Mouse (Mus musculus): ENCODE measurements at regions not wholly inside any gene's neighbourhood (a gene's known extent, or its start where the extent isn't known, plus 50 kb on each side); places are given as distances from the start of the nearest gene placed in this dataset.
"Not testable (repeated sequence)": the region's sequence is repeated elsewhere in the genome, so short reads cannot be mapped to it uniquely, and the experiment has no call there.

GRCm38 (mm10) chr13:75439170-75439569 is 267.4 kb upstream of the Ell2 start:
- H3K4me3 ChIP-seq (ENCODE audit: low read length) = no peak overlapping the region
- H3K4me2 ChIP-seq (ENCODE audit: low read depth, low read length) = no peak overlapping the region
- H3K36me3 ChIP-seq (ENCODE audit: insufficient read depth, low read length) = no peaks in the 10 kb centered on the region
- no peaks in the 10 kb centered on the region for H3K4me1 ChIP-seq (ENCODE audit: insufficient read depth, low read length)
- WGBS = 66% methylated on average over 2 of the region's 2 CpGs
- TF ChIP-seq CTCF (IDR thresholded peaks at IDR 0.05; ENCODE audit: low read depth) = no peak
- H3K9me3 ChIP-seq (ENCODE audit: low read length) = no peaks in the 10 kb centered on the region
- no peak for DNase-seq (ENCODE audit: low spot score)
- no peak overlapping the region for H3K27ac ChIP-seq
- no peaks in the 10 kb centered on the region for H3K27me3 ChIP-seq (ENCODE audit: insufficient read depth, low read length)
- no peak overlapping the region for H3K9ac ChIP-seq (replicated peaks; ENCODE audit: low read length)
- ATAC-seq = no peak

GRCm38 (mm10) chr13:75440051-75440450 is 266.5 kb upstream of the Ell2 start:
- no peaks in the 10 kb centered on the region for H3K36me3 ChIP-seq (ENCODE audit: insufficient read depth, low read length)
- no peak for TF ChIP-seq CTCF (IDR thresholded peaks at IDR 0.05; ENCODE audit: low read depth)
- no peak overlapping the region for H3K4me2 ChIP-seq (ENCODE audit: low read depth, low read length)
- no peak overlapping the region for H3K4me3 ChIP-seq (ENCODE audit: low read length)
- ATAC-seq (no peak), DNase-seq (ENCODE audit: low spot score) (no peak)
- no peaks in the 10 kb centered on the region for H3K9me3 ChIP-seq (ENCODE audit: low read length)
- WGBS = 93% methylated on average over 6 of the region's 6 CpGs
- no peak overlapping the region for H3K9ac ChIP-seq (replicated peaks; ENCODE audit: low read length)
- no peaks in the 10 kb centered on the region for H3K4me1 ChIP-seq (ENCODE audit: insufficient read depth, low read length)
- no peak overlapping the region for H3K27ac ChIP-seq
- H3K27me3 ChIP-seq (ENCODE audit: insufficient read depth, low read length) = no peaks in the 10 kb centered on the region

GRCm38 (mm10) chr13:75460335-75460878 is 246.2 kb upstream of the Ell2 start:
- WGBS = 60% methylated on average over 1 of the region's 1 CpGs
- H3K27ac ChIP-seq = no peak overlapping the region
- no peak overlapping the region for H3K4me3 ChIP-seq (ENCODE audit: low read length)
- no peak overlapping the region for H3K4me2 ChIP-seq (ENCODE audit: low read depth, low read length)
- ATAC-seq (no peak), DNase-seq (ENCODE audit: low spot score) (no peak)
- no peaks in the 10 kb centered on the region for H3K27me3 ChIP-seq (ENCODE audit: insufficient read depth, low read length)
- no peaks in the 10 kb centered on the region for H3K36me3 ChIP-seq (ENCODE audit: insufficient read depth, low read length)
- TF ChIP-seq CTCF (IDR thresholded peaks at IDR 0.05; ENCODE audit: low read depth) = no peak
- H3K4me1 ChIP-seq (ENCODE audit: insufficient read depth, low read length) = no peaks in the 10 kb centered on the region
- H3K9ac ChIP-seq (replicated peaks; ENCODE audit: low read length) = no peak overlapping the region
- H3K9me3 ChIP-seq (ENCODE audit: low read length) = no peaks in the 10 kb centered on the region

GRCm38 (mm10) chr13:75461273-75461672 is 245.3 kb upstream of the Ell2 start:
- Histone ChIP-seq H3K4me3 (ENCODE audit: low read length) (no peak overlapping the region), H3K9ac (replicated peaks; ENCODE audit: low read length) (no peak overlapping the region), H3K4me2 (ENCODE audit: low read depth, low read length) (no peak overlapping the region), H3K27ac (no peak overlapping the region), H3K9me3 (ENCODE audit: low read length) (no peaks in the 10 kb centered on the region), H3K4me1 (ENCODE audit: insufficient read depth, low read length) (no peaks in the 10 kb centered on the region), H3K36me3 (ENCODE audit: insufficient read depth, low read length) (no peaks in the 10 kb centered on the region), H3K27me3 (ENCODE audit: insufficient read depth, low read length) (no peaks in the 10 kb centered on the region)
- ATAC-seq (no peak), DNase-seq (ENCODE audit: low spot score) (no peak)
- 74% methylated on average over 2 of the region's 2 CpGs for WGBS
- TF ChIP-seq CTCF (IDR thresholded peaks at IDR 0.05; ENCODE audit: low read depth) = no peak

- H3K27ac ChIP-seq = no peak overlapping the region
- H3K4me2 ChIP-seq (ENCODE audit: low read depth, low read length) = no peak overlapping the region
- no peak for TF ChIP-seq CTCF (IDR thresholded peaks at IDR 0.05; ENCODE audit: low read depth)
- WGBS = 94% methylated on average over 2 of the region's 2 CpGs
- DNase-seq (ENCODE audit: low spot score) (no peak), ATAC-seq (no peak)
- no peaks in the 10 kb centered on the region for H3K27me3 ChIP-seq (ENCODE audit: insufficient read depth, low read length)
- H3K9me3 ChIP-seq (ENCODE audit: low read length) = no peaks in the 10 kb centered on the region
- no peaks in the 10 kb centered on the region for H3K36me3 ChIP-seq (ENCODE audit: insufficient read depth, low read length)
- no peaks in the 10 kb centered on the region for H3K4me1 ChIP-seq (ENCODE audit: insufficient read depth, low read length)
- H3K4me3 ChIP-seq (ENCODE audit: low read length) = no peak overlapping the region
- no peak overlapping the region for H3K9ac ChIP-seq (replicated peaks; ENCODE audit: low read length)
Measured at GRCm38 (mm10) chr13:75467225-75467624, 239.3 kb upstream of the Ell2 start.

GRCm38 (mm10) chr13:75475828-75476597 is 230.5 kb upstream of the Ell2 start:
- Histone ChIP-seq H3K9me3 (ENCODE audit: low read length) (no peaks in the 10 kb centered on the region), H3K36me3 (ENCODE audit: insufficient read depth, low read length) (no peaks in the 10 kb centered on the region), H3K27me3 (ENCODE audit: insufficient read depth, low read length) (no peaks in the 10 kb centered on the region), H3K4me3 (ENCODE audit: low read length) (no peak overlapping the region), H3K4me2 (ENCODE audit: low read depth, low read length) (no peak overlapping the region), H3K4me1 (ENCODE audit: insufficient read depth, low read length) (no peaks in the 10 kb centered on the region), H3K27ac (no peak overlapping the region), H3K9ac (replicated peaks; ENCODE audit: low read length) (no peak overlapping the region)
- 93% methylated on average over 1 of the region's 1 CpGs for WGBS
- DNase-seq (ENCODE audit: low spot score) = peak; percentile 10
- no peak for ATAC-seq
- TF ChIP-seq CTCF (IDR thresholded peaks at IDR 0.05; ENCODE audit: low read depth) = no peak

- not testable (repeated sequence) for H3K4me3 ChIP-seq (ENCODE audit: low read length); H3K9me3 ChIP-seq (ENCODE audit: low read length); DNase-seq (ENCODE audit: low spot score); H3K4me1 ChIP-seq (ENCODE audit: insufficient read depth, low read length); ATAC-seq; H3K27me3 ChIP-seq (ENCODE audit: insufficient read depth, low read length); H3K27ac ChIP-seq; H3K9ac ChIP-seq (replicated peaks; ENCODE audit: low read length); H3K4me2 ChIP-seq (ENCODE audit: low read depth, low read length); H3K36me3 ChIP-seq (ENCODE audit: insufficient read depth, low read length)
- 89% methylated on average over 7 of the region's 7 CpGs for WGBS
Measured at GRCm38 (mm10) chr13:75483157-75483915, 223.2 kb upstream of the Ell2 start.

- not testable (repeated sequence) for H3K4me3 ChIP-seq (ENCODE audit: low read length); ATAC-seq; H3K36me3 ChIP-seq (ENCODE audit: insufficient read depth, low read length); H3K9me3 ChIP-seq (ENCODE audit: low read length); H3K27ac ChIP-seq; DNase-seq (ENCODE audit: low spot score); H3K9ac ChIP-seq (replicated peaks; ENCODE audit: low read length); H3K4me1 ChIP-seq (ENCODE audit: insufficient read depth, low read length); H3K4me2 ChIP-seq (ENCODE audit: low read depth, low read length); H3K27me3 ChIP-seq (ENCODE audit: insufficient read depth, low read length)
- 80% methylated on average over 2 of the region's 2 CpGs for WGBS
Measured at GRCm38 (mm10) chr13:75484252-75484651, 222.3 kb upstream of the Ell2 start.
